Mouse (Mus musculus) spleen, adult 2 months (tissue): Measurements from ENCODE around the gene Tsga10. TPM values are rescaled to one million over a fixed set of nuclear protein-coding genes. Genes with fewer than 3 reads are reported as not detected.

ENCODE experiments used
- DNase-seq, 2 experiments: peaks; one replicate each; pipeline versions ENCODE4 v3.0.0 to v3.0.0-alpha.2; 2012 to 2021; ENCODE audit warnings: low spot score in 2 of 2, low read depth in 1 of 2
- H3K27ac ChIP-seq: fragments of 200-500 bp; 2 replicates; pipeline ENCODE4 v1.5.1; 2012; ENCODE audit warnings: low read length, inconsistent platforms; ENCODE audit not compliant: insufficient read depth
- H3K27me3 ChIP-seq: fragments of 200-500 bp; 2 replicates; pipeline ENCODE4 v1.6.1; 2012; ENCODE audit warnings: mild to moderate bottlenecking, moderate library complexity, low read length, inconsistent platforms; ENCODE audit not compliant: control insufficient read depth, insufficient read depth
- H3K36me3 ChIP-seq: fragments of 200-500 bp; 2 replicates; pipeline ENCODE4 v1.6.1; 2012; ENCODE audit warnings: mild to moderate bottlenecking, low read length, inconsistent platforms; ENCODE audit not compliant: control insufficient read depth, insufficient read depth
- H3K4me1 ChIP-seq: fragments of 200-500 bp; 2 replicates; pipeline ENCODE4 v1.6.1; 2011; ENCODE audit warnings: inconsistent platforms; ENCODE audit not compliant: control insufficient read depth, insufficient read depth, insufficient read length
- H3K4me3 ChIP-seq: fragments of 200-500 bp; 2 replicates; pipeline ENCODE4 v1.5.1; 2011; ENCODE audit warnings: mild to moderate bottlenecking, inconsistent platforms; ENCODE audit not compliant: insufficient read depth, insufficient read length; ENCODE audit errors: extremely low read depth
- CTCF ChIP-seq: fragments of 200-500 bp; IDR thresholded peaks from 2 replicates; pipeline ENCODE4 v1.5.1; 2011; ENCODE audit warnings: mild to moderate bottlenecking, inconsistent platforms; ENCODE audit not compliant: insufficient read depth, insufficient read length, insufficient replicate concordance; ENCODE audit errors: extremely low read depth
- POLR2A ChIP-seq: fragments of 200-500 bp; IDR thresholded peaks from 2 replicates; pipeline ENCODE4 v1.6.1; 2011; ENCODE audit warnings: low read depth, low read length, inconsistent platforms
- WGBS: fragments of 180-500 bp; shearing (Covaris S2); methylation state at CpG from one replicate; pipeline ENCODE4 v1.1.7; 2018; 5-methylcytosine and 5-hydroxymethylcytosine counted together
- polyA plus RNA-seq: library from polyadenylated mRNA; depleted of rRNA; stranded (reverse); fragments of >200 nt; gene quantifications from 2 replicates; pipeline ENCODE4 v1.2.3, GENCODE M21; 2012; rRNA removed

The Tsga10 gene
- polyA plus RNA-seq = 0.35 and 0.38 TPM in 2 replicates

GRCm38 (mm10) chr1:37866286-37866685, at the start of gene Tsga10:
Tsga10 (minus strand) TSS chr1:37866429.
- no peaks in the 10 kb centered on the region; the same call in 1 of the 2 replicates for H3K4me1 ChIP-seq

GRCm38 (mm10) chr1:37912751-37913150, 46.5 kb upstream of the Tsga10 start:
- DNase-seq = no peak
- TF ChIP-seq CTCF = no peak
- no peak for TF ChIP-seq POLR2A
- H3K27me3 ChIP-seq = no peaks in the 10 kb centered on the region

More at GRCm38 (mm10) chr1:37866286-37866685, at the start of gene Tsga10:
- Histone ChIP-seq H3K27ac (peak within 1 kb of the TSS; percentile 21; the same call in 1 of the 2 replicates), H3K27me3 (no peaks in the 10 kb centered on the region), H3K4me3 (peak within 1 kb of the TSS; percentile 62), H3K36me3 (no peaks in the 10 kb centered on the region)
- no peak for DNase-seq
- TF ChIP-seq CTCF (no peak), POLR2A (no peak)
- WGBS = 88% methylated on average over 6 of the region's 6 CpGs

GRCm38 (mm10) chr1:37903178-37903577, 36.9 kb upstream of the Tsga10 start:
- TF ChIP-seq POLR2A (no peak), CTCF (peak; percentile 3; the same call in 1 of the 2 replicates)
- H3K27me3 ChIP-seq = no peaks in the 10 kb centered on the region
- no peaks in the 10 kb centered on the region for H3K4me1 ChIP-seq
- peak in 1 of 2 experiments; percentile 11 for DNase-seq
- H3K4me3 ChIP-seq = no peak overlapping the region
- WGBS = 26% methylated on average over 6 of the region's 6 CpGs
- peaks cover 16% of the 10 kb centered on the region for H3K36me3 ChIP-seq
- H3K27ac ChIP-seq = no peak overlapping the region

More at GRCm38 (mm10) chr1:37912751-37913150, 46.5 kb upstream of the Tsga10 start:
- WGBS = 80% methylated on average over 2 of the region's 2 CpGs
- H3K27ac ChIP-seq = no peak overlapping the region
- H3K4me1 ChIP-seq = no peaks in the 10 kb centered on the region
- no peaks in the 10 kb centered on the region for H3K36me3 ChIP-seq
- no peak overlapping the region for H3K4me3 ChIP-seq

- TF ChIP-seq POLR2A = no peak
- no peak for TF ChIP-seq CTCF
- no peak for DNase-seq
- WGBS = 86% methylated on average over 6 of the region's 6 CpGs
- Histone ChIP-seq H3K27ac (no peak overlapping the region), H3K4me1 (no peaks in the 10 kb centered on the region), H3K36me3 (peaks cover 34% of the 10 kb centered on the region), H3K27me3 (no peaks in the 10 kb centered on the region), H3K4me3 (no peak overlapping the region)
Observed at GRCm38 (mm10) chr1:37900288-37900687, 34.1 kb upstream of the Tsga10 start.

GRCm38 (mm10) chr1:37899816-37900215, 33.6 kb upstream of the Tsga10 start:
- no peak for DNase-seq
- peaks cover 36% of the 10 kb centered on the region for H3K36me3 ChIP-seq
- TF ChIP-seq CTCF = no peak
- no peak for TF ChIP-seq POLR2A
- no peak overlapping the region for H3K4me3 ChIP-seq
- no peak overlapping the region for H3K27ac ChIP-seq
- WGBS = 90% methylated on average over 4 of the region's 4 CpGs
- H3K4me1 ChIP-seq = no peaks in the 10 kb centered on the region
- H3K27me3 ChIP-seq = no peaks in the 10 kb centered on the region

GRCm38 (mm10) chr1:37894606-37895005, 28.4 kb upstream of the Tsga10 start:
- TF ChIP-seq CTCF (no peak), POLR2A (no peak)
- Histone ChIP-seq H3K27me3 (no peaks in the 10 kb centered on the region), H3K27ac (no peak overlapping the region), H3K4me3 (no peak overlapping the region), H3K4me1 (no peaks in the 10 kb centered on the region), H3K36me3 (peaks cover 38% of the 10 kb centered on the region)
- no peak for DNase-seq

GRCm38 (mm10) chr1:37891400-37891799, 25.2 kb upstream of the Tsga10 start:
- DNase-seq = no peak
- WGBS = 53% methylated on average over 3 of the region's 3 CpGs
- no peaks in the 10 kb centered on the region; the same call in 1 of the 2 replicates for H3K4me1 ChIP-seq
- H3K27me3 ChIP-seq = no peaks in the 10 kb centered on the region
- H3K36me3 ChIP-seq = peaks cover 17% of the 10 kb centered on the region
- no peak overlapping the region for H3K4me3 ChIP-seq
- H3K27ac ChIP-seq = no peak overlapping the region
- TF ChIP-seq CTCF = no peak
- no peak for TF ChIP-seq POLR2A
